Mouse (Mus musculus): Measurements from ENCODE around the gene Rnf121. TPM values are rescaled to one million over a fixed set of nuclear protein-coding genes. Genes with fewer than 3 reads are reported as not detected.
"Not testable (repeated sequence)": the region's sequence is repeated elsewhere in the genome, so short reads cannot be mapped to it uniquely, and the experiment has no call there.

The Rnf121 gene
- polyA plus RNA-seq, 1 experiment, result not detected

DNA sequence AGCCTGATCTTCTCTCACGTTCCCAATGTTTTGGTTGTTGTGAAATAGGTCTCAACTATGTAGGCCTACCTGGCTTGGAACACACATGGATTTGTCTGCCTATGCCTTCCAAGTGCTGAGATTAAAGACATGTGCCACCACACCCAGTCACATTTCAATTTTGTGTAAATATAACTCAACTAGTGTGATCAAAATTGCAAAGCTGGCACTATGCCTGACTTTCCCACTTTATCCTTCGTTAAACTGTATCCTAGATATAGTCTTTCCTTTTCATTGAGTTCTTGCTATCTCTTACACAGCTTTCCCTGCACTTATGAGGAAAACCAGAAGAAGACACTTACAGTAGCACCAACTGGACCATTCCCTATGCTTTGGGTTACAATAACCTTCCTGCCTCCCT, 29.7 kb downstream of the Rnf121 start:
- Histone ChIP-seq H3K27ac (ENCODE audit: insufficient read depth, low read depth, low read length) (no peak overlapping the region), H3K4me3 (ENCODE audit: insufficient read depth, low read depth, low read length) (no peak overlapping the region), H3K4me1 (ENCODE audit: control insufficient read depth, insufficient read depth, low read length) (peaks cover 3% of the 10 kb centered on the region; the same call in 1 of the 2 replicates)
- TF ChIP-seq POLR2A (IDR thresholded peaks at IDR 0.05; ENCODE audit: insufficient read depth, low read depth, low read length) (no peak), CTCF (IDR thresholded peaks at IDR 0.05; ENCODE audit: insufficient read depth, low read depth, low read length) (no peak)
- WGBS, result 86% methylated on average over 2 of the region's 2 CpGs

DNA sequence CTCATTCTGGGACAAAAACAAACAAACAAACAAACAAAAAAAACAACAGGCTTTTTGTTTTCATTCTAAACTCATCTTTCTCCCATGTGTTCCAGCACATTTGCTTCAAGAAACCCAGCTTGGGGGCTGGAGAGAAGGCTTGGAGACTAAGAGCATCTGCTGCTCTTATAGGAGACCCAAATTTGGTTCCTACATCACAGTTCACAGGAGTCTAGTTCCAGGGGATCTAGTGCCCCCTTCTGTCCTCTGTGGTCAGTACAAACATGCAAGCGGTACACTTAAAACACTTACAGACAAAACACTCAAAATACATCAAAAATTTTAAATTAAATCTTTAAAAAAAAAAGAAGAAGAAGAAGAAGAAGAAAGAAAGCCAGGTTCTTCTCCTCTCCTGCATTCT, 30.4 kb downstream of the Rnf121 start:
- Histone ChIP-seq H3K4me1 (ENCODE audit: control insufficient read depth, insufficient read depth, low read length) (peaks cover 3% of the 10 kb centered on the region; the same call in 1 of the 2 replicates), H3K27ac (ENCODE audit: insufficient read depth, low read depth, low read length) (no peak overlapping the region), H3K4me3 (ENCODE audit: insufficient read depth, low read depth, low read length) (no peak overlapping the region)
- TF ChIP-seq POLR2A (IDR thresholded peaks at IDR 0.05; ENCODE audit: insufficient read depth, low read depth, low read length), result no peak
- TF ChIP-seq CTCF (IDR thresholded peaks at IDR 0.05; ENCODE audit: insufficient read depth, low read depth, low read length), result no peak
- 94% methylated on average over 1 of the region's 1 CpGs for WGBS

DNA sequence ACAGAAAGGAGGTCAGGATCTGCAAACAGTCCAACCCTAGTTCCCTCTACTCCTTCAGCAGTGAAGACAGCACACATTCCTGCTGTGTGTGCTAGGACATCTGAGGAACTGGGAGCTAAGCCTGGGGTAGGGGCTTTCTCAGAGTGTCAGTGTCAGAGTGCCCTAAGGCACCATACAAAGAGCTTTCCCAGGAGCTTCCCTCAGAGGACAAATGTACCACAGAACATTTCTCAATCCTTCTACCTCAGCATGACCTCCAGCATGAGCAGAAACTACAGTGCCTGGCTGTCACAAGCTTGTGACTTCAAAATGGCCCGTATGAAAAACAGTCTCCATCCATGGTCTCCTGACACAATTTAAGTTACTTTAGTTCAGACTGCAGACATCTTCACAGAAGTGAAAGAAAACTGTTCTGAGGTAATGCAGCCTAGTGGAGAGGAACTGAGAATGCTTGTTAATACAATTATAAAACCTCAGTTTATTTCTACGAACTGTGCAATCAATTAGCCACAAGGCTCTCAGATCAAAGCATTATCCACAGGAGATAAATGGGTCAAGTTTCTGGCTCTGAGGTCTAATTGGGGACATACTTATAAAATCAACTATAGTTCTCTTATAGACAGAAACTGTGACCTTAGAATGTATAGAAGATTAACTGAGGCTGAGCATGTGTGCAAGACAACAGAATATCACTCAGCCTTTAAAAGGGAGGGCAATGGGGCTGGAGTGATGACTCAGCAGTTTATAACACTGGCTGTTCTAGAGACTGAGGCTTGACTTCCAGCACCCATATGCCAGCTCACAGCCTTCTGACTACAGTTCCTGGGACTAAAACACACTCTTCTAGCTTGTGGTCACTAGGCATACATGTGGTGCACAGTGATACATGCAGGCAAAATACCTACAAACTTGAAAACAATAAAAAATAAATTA, 39.8 kb downstream of the Rnf121 start:
- H3K4me3 ChIP-seq (ENCODE audit: insufficient read depth, low read depth, low read length), result no peak overlapping the region
- H3K4me1 ChIP-seq (ENCODE audit: control insufficient read depth, insufficient read depth, low read length), result no peaks in the 10 kb centered on the region
- TF ChIP-seq CTCF (IDR thresholded peaks at IDR 0.05; ENCODE audit: insufficient read depth, low read depth, low read length) (no peak), POLR2A (IDR thresholded peaks at IDR 0.05; ENCODE audit: insufficient read depth, low read depth, low read length) (no peak)
- H3K27ac ChIP-seq (ENCODE audit: insufficient read depth, low read depth, low read length), result no peak overlapping the region
- WGBS, result 62% methylated on average over 2 of the region's 2 CpGs

DNA sequence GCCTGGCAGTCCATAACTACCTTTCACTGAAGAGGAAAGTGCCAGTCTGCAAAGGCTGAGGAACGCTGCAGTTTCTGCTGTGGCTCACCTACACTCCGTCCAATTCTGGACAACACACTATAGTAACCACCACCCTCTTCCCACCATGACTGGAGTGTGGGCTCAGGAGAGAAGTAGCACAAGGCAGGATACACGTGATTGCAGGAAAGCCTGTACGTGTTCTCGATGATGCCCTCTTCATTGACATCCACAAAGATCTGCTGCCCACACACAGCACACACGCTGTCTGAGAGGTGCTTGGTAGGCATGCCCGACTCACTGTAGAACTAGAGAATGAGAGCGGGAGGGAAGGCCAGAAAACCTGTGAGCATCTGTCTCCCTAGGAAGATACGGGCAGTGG, 41.4 kb downstream of the Rnf121 start:
- 80% methylated on average over 9 of the region's 9 CpGs for WGBS
- H3K4me1 ChIP-seq (ENCODE audit: control insufficient read depth, insufficient read depth, low read length), result no peaks in the 10 kb centered on the region
- H3K4me3 ChIP-seq (ENCODE audit: insufficient read depth, low read depth, low read length), result no peak overlapping the region
- no peak overlapping the region for H3K27ac ChIP-seq (ENCODE audit: insufficient read depth, low read depth, low read length)
- TF ChIP-seq POLR2A (IDR thresholded peaks at IDR 0.05; ENCODE audit: insufficient read depth, low read depth, low read length), result no peak
- TF ChIP-seq CTCF (IDR thresholded peaks at IDR 0.05; ENCODE audit: insufficient read depth, low read depth, low read length), result no peak

DNA sequence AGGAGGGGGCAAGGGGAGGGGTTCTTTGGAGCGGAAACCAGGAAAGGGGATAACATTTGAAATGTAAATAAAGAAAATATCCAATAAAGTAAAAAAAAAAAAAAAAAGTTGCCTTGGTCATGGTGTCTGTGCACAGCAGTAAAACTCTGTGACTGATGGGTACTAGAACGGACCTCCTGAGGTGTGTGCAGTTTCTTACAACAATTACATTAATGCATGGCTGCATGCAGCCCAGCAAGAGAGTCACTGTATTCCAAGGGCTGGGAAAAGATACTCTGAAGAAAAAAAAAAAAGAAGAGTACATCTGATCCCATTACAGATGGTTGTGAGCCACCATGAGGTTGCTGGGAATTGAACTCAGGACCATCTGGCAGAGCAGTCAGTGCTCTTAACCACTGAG, 44.3 kb downstream of the Rnf121 start:
- not testable (repeated sequence) for H3K27ac ChIP-seq (ENCODE audit: insufficient read depth, low read depth, low read length); H3K4me1 ChIP-seq (ENCODE audit: control insufficient read depth, insufficient read depth, low read length); H3K4me3 ChIP-seq (ENCODE audit: insufficient read depth, low read depth, low read length)
- WGBS, result 98% methylated on average over 2 of the region's 2 CpGs

DNA sequence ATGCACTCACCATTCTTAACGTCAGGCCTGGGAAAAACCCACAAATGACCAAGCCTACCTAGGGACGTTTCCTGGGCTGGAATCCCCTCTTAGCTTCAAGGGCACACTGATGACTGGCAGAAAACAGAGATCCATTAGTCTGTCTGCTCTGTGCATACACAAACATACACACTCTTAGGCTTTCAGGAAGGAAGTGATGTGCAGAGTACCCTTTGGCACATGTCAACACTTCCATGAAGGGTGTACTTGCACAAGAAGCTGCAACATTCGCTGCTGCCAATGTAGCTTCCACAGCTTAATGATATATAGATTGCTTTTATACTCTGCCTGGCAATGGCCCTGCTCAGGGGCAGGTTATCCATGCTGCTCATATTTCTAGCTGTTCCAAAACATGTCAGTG, 45.9 kb downstream of the Rnf121 start:
- no peaks in the 10 kb centered on the region for H3K4me1 ChIP-seq (ENCODE audit: control insufficient read depth, insufficient read depth, low read length)
- TF ChIP-seq CTCF (IDR thresholded peaks at IDR 0.05; ENCODE audit: insufficient read depth, low read depth, low read length) (no peak), POLR2A (IDR thresholded peaks at IDR 0.05; ENCODE audit: insufficient read depth, low read depth, low read length) (no peak)
- WGBS, result 55% methylated on average over 3 of the region's 3 CpGs
- no peak overlapping the region for H3K4me3 ChIP-seq (ENCODE audit: insufficient read depth, low read depth, low read length)
- no peak overlapping the region for H3K27ac ChIP-seq (ENCODE audit: insufficient read depth, low read depth, low read length)

DNA sequence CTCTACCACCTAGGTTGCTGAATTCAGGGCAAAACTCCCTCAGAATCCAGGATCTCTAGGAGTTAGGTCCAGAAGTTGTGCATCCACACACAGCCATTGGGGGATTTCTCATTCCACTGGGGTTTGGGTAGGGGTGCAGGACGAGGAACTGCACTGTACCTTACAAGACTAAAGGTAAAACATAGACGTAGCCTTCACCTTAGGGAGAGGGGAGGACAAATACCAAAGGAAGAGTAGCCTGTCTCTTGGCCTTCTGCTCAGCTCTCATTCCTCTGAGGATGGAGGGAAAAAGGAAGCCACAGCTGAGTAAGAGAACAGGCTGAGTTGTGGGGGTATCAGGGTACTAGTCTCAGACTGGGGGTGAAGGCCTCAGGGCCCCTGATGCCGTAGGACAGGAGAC, 46.7 kb downstream of the Rnf121 start, which contains the start of gene Il18bp:
TSS of gene Il18bp (minus strand) at position 101 of the 400 bp plus-strand sequence.
- TF ChIP-seq POLR2A (IDR thresholded peaks at IDR 0.05; ENCODE audit: insufficient read depth, low read depth, low read length), result no peak
- TF ChIP-seq CTCF (IDR thresholded peaks at IDR 0.05; ENCODE audit: insufficient read depth, low read depth, low read length), result no peak

DNA sequence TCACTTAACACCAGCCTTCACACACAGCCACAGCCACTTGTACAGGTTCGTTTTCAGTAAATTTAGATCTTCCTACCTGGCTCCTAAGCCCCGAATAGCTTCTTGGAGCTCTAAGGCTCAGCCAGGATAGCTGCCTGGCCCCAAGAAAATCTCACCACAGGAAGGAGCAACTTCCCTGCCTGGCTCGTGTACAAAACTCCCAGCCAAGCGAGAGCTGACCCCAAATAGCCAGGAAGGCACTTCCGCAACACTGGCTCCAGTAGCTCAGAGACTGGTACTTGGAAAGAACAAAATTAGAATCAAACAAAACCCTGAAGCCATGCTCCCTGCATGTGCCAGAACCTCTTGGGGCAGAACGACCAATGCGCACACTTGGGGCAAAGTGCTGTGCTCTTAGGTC, 47.2 kb downstream of the Rnf121 start:
- TF ChIP-seq CTCF (IDR thresholded peaks at IDR 0.05; ENCODE audit: insufficient read depth, low read depth, low read length) (no peak), POLR2A (IDR thresholded peaks at IDR 0.05; ENCODE audit: insufficient read depth, low read depth, low read length) (no peak)
- Histone ChIP-seq H3K27ac (ENCODE audit: insufficient read depth, low read depth, low read length) (no peak overlapping the region), H3K4me1 (ENCODE audit: control insufficient read depth, insufficient read depth, low read length) (no peaks in the 10 kb centered on the region), H3K4me3 (ENCODE audit: insufficient read depth, low read depth, low read length) (no peak overlapping the region)
- 47% methylated on average over 7 of the region's 7 CpGs for WGBS

More for the DNA sequence above, 46.7 kb downstream of the Rnf121 start, which contains the start of gene Il18bp:
- Histone ChIP-seq H3K4me3 (ENCODE audit: insufficient read depth, low read depth, low read length) (no peak within 1 kb of the TSS), H3K4me1 (ENCODE audit: control insufficient read depth, insufficient read depth, low read length) (no peaks in the 10 kb centered on the region), H3K27ac (ENCODE audit: insufficient read depth, low read depth, low read length) (no peak within 1 kb of the TSS)
- 82% methylated on average over 3 of the region's 3 CpGs for WGBS

DNA sequence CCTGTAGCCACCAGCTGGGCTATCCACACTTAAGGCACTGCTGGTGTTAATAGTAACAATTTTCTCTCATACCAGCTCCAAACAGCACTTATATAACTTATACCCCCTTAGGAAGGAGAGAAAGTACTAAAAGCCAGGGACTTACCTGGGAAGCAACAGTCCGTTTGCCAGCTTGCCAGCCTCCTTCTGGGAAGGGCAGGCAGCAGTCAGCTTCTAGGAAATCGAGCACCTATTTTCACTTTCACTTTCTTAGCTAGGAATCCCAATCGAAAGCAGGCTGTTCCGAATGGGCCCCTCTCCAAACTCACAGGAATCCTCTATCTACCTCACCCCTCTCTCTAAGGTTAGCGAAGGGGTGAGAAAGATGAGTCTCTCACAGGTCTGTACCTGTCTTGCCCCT, 47.8 kb downstream of the Rnf121 start:
- TF ChIP-seq POLR2A (IDR thresholded peaks at IDR 0.05; ENCODE audit: insufficient read depth, low read depth, low read length) (no peak), CTCF (IDR thresholded peaks at IDR 0.05; ENCODE audit: insufficient read depth, low read depth, low read length) (no peak)
- Histone ChIP-seq H3K27ac (ENCODE audit: insufficient read depth, low read depth, low read length) (no peak overlapping the region), H3K4me3 (ENCODE audit: insufficient read depth, low read depth, low read length) (no peak overlapping the region), H3K4me1 (ENCODE audit: control insufficient read depth, insufficient read depth, low read length) (no peaks in the 10 kb centered on the region)
- WGBS, result 76% methylated on average over 5 of the region's 5 CpGs
